Mouse (Mus musculus): ENCODE measurements at regions not wholly inside any gene's neighbourhood (a gene's known extent, or its start where the extent isn't known, plus 50 kb on each side); places are given as distances from the start of the nearest gene placed in this dataset.
A peak's percentile ranks its signal among the peaks of the same experiment; 100 is the strongest.
"Not testable (repeated sequence)": the region's sequence is repeated elsewhere in the genome, so short reads cannot be mapped to it uniquely, and the experiment has no call there.

- DNase-seq = no peak
These were observed 1478.4 kb upstream of the Gm7489 start for GRCm38 (mm10) chr15:52406156-52406885.

DNA sequence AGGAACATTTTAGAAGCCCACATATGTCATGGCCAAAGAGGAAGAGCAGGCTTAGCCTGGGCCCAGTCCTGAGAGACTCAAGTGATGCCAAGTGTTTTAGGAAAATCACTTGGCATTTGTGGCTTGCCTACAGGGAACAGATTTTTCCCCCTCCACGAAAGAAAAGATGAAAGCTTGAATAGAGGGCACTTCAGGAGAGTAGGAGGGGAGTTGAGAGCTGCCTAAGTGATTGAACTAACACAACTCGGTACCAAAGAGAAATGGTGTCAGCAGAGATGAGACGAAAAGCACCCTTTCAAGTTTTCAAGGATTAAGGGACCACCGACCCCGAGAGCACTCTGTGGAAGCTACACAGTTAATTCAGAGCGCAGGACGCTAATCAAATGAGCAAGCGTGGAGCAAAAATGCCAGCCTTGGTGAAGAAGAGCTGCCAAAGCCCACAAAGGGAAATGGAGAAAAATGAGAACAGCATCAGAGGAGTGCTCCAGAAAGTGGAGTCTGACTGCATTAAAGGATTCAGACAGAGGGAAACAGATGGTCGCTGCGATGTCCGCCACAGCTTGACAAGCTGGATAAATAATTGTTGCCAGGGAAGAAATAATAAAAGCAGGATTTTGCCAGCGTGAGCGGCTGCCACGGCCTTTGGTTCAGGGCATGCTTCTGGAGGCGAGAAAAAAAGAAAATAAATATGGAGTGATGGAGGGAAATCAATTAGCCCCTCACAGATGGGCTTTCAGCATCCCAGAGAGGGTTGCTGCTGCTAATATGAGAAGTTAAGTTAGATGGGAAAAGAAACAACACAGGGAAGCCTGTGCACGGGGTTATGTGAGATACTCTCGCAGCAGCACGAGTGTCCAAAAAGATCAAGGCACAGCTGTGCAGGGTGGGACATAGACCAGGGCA, 1471.6 kb upstream of the Gm7489 start:
- no peak for DNase-seq

GRCm38 (mm10) chr15:52425976-52426375, 1458.7 kb upstream of the Gm7489 start:
- no peak for DNase-seq

GRCm38 (mm10) chr15:52430491-52431158, 1454.1 kb upstream of the Gm7489 start:
- no peak for DNase-seq

DNA sequence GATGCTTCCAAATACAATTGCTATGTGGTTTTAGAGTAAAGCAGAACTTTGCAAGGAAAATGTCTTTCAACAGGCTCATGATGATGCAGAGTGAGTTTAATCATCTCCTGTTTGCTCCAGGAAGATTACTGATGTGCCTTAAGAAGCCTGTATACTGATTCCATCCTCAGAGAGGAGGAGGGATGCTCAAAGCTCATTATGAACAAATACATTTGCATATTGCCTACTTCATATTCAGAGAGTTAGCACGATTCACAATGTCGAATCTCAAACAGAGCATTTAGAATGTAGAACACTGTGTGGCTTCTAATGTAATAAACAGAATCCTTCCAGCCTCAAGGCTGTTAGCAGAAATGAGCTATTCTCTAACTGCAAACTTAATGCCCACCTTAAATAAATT, 1451.1 kb upstream of the Gm7489 start:
- DNase-seq = no peak

- DNase-seq = no peak
These were observed 1446.3 kb upstream of the Gm7489 start for GRCm38 (mm10) chr15:52438403-52438802.

- peak; percentile 70 to 78 for DNase-seq
These were observed 1425.9 kb upstream of the Gm7489 start for GRCm38 (mm10) chr15:52458782-52459181.

GRCm38 (mm10) chr15:52459315-52459714, 1425.4 kb upstream of the Gm7489 start:
- no peak for DNase-seq

- DNase-seq = no peak
These were observed 1420.2 kb upstream of the Gm7489 start for GRCm38 (mm10) chr15:52464226-52465138.

DNA sequence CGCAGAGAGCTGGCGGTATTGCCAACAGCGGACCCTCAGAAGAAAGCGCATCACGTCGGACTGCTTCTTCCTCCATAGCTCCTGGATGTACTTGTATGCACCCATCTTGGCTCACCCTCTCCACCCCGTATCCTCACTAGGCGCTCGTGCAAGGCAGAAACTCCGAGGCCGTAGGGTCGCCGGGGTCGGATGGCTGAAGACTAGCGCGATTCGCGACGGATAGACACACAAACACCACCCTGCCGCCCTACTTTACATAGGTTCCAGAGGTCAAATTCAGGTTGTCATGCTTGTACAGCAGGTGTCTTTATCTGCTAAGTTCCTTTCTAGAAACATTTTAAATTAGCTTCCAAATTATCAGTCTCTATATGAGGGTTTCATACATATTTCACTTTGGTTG, 1406.6 kb upstream of the Gm7489 start:
- DNase-seq = not testable (repeated sequence)

DNA sequence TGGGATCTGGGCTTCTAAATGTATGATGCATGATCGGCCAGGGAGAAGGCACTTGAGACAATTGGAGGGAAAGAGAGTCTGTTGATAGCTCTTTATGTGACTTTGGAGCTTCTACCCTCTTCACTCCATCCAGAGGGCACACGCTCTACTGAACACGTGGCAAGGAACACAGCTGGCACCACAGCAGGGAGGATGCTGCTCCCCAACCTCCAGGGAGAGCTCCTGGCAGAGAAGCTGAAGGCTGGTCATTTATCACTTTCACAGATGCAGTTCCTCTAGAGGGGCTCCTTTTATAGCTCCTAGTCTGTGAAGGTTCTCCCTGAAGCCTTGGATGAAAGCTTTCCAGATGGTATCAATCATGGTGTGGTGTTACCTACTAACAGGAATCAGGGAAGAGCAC, 1403.9 kb upstream of the Gm7489 start:
- no peak for DNase-seq

GRCm38 (mm10) chr15:52483598-52484165, 1401.0 kb upstream of the Gm7489 start:
- DNase-seq = no peak

DNA sequence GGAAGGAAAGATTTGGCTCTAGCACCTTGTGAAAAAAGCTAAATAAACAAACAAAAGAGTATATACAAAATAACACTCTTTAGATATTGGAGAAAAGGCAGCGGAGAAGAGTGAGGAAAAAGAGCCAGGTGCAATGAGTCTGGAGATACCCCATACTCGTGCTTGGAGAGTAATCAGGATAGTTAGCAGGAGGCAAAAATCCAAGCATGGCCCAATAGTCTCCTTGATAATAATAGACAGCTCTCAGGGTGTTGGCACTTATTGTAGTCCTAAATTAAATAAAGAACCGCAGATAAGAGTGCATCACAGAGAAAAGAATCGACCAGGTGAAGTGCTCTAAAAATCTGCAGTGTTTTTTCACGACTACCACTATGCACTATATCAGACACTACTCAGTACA, 1400.4 kb upstream of the Gm7489 start:
- DNase-seq = no peak

DNA sequence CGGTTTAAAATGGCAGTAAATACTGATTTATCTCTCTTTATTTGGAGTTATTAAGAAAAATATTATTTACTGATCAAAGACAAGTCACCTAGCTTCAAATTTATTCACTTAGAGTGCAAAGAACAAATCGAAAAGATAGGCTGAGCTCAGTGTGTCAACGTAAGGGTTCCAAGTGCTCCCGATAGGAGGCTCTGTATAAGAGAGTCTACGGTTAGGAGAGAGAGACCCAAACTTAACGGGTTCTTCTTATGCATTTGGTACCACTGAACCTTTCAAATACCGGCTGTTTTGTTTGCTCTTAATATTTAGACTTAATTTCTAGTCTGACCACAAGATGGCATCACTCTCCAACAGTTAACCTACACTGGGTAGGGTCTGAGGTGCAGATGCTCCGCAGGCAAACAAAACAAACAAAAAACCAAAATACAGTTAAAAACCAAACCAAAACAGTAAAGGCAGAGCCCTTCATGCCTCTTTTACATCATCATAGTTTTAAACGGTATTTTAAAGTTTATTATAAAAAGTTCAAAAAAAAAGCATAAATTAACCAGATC, 1379.4 kb upstream of the Gm7489 start:
- peak in 1 of 2 experiments; percentile 11 for DNase-seq

DNA sequence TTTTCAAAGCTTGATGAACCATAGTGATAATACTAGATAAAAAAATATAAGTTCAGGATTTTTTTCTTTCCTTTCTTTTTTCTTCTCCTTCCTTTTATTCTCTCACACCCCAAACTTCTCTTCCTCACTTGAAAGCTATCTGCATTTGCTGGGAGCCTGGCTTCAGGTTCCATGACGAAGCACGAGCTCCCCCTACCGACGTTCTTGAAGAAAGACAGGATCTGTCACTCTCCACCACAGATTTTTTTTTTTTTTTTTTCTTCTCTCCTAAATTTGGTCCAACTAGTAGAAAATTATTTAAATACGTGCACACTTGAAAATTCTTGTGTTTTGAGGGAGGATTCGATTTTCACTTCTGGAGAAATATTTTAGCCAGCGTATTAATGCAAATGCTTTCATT, 1377.8 kb upstream of the Gm7489 start:
- peak; percentile 46 to 72 for DNase-seq

GRCm38 (mm10) chr15:52508609-52509008, 1376.1 kb upstream of the Gm7489 start:
- DNase-seq = no peak

GRCm38 (mm10) chr15:52510137-52510536, 1374.6 kb upstream of the Gm7489 start:
- no peak for DNase-seq

DNA sequence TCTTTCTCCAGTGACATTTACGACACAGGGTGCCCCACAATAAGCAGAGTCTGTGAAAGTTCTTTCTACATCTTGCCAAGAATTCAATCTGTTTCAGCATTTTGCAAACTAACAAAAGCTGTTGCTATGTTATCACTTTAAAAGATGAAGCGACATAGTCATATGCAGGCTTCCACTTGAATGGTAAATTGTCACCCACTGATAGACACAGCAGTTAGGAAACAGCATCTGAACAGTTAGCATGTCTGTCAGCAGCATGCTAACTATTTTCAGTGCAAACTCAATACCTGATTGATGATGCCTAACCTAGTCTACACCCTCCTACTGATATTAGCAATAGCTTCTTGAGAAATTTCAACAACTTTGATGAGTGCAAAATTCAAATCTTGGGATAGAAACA, 1348.1 kb upstream of the Gm7489 start:
- DNase-seq = no peak

- no peak for DNase-seq
These were observed 1326.0 kb upstream of the Gm7489 start for GRCm38 (mm10) chr15:52558682-52559081.

- DNase-seq = no peak
These were observed 1320.6 kb upstream of the Gm7489 start for GRCm38 (mm10) chr15:52564078-52564477.

DNA sequence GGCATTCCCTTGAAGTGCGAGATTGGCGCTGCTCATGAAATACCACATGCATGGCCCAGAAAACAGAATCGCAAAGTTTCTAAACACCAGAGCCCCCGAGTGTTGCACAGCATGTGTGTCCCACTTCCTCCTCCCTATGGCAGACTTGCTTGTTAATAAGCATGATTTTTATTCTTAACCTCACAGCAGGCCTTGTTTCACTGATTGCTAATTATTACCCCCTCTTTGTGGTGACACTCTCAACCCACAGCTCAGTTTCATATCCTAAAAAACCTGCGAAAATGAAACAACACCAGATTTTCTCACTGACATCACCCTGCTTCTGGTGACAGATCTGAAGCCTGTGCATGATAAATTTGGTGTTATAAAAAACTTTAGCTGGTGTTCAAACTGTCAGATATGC, 1319.3 kb upstream of the Gm7489 start:
- no peak for DNase-seq

Data from adrenal gland, postnatal 36 days (tissue).